Mouse (Mus musculus) thymus, postnatal 25 days (tissue): ENCODE results near the gene Garem2.

Source experiments
- DNase-seq: peaks from one replicate; pipeline ENCODE4 v3.0.0; 2022

Garem2 gene

DNA sequence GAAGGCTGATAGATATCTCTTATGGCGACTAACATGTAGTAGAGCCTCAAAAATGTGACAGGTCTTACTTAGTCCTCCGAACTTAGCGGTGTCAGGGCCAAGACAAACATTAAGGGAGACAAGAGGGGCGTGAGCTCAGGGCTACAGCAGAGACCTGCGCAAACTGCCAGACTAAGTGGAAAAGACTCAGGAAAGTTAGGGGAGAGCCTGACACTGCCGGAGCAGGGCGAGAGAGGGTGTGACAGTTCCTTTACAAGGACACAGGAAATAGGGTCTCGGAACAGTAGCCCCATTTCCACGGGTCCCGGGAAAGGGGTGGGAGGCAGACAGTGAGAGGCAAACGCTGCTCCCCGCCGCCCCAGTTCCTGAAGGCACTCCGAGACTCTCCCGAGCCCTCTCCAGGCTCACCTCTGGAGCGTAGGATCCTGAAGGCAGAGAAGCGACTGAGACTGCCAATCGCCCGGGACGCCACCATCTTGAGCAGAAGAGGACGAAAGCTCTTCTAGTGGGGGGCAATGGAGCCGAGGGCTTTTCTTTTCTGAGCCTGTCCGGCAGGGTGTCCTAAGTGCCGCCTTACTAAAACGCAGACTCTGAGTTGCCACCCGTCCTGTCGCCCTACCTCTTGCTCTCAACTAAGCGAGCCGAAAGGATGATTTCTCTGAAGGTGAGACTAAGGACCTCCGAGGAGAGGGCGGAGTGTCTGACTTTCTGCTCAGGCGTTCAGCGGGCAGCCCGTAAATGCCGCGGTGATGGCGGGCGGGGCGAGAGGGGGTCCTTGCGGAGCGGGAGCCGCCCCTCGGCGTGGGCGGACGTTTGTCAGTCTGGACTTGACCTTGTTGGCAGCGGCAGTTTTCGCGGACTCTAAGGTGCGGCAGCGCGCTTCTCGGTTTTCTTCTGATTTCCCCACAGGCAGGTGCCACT, 49.8 kb downstream of the Garem2 start, which contains the start of the genes Hadha and Hadhb:
TSS of gene Hadha (minus strand) at position 689 of the 921 bp plus-strand sequence.
TSS of gene Hadhb (plus strand) at position 775 of the 921 bp plus-strand sequence.
- peak; percentile 95 for DNase-seq

- DNase-seq = no peak
Observed at GRCm38 (mm10) chr5:30155395-30155792, 50.4 kb downstream of the Garem2 start.

DNA sequence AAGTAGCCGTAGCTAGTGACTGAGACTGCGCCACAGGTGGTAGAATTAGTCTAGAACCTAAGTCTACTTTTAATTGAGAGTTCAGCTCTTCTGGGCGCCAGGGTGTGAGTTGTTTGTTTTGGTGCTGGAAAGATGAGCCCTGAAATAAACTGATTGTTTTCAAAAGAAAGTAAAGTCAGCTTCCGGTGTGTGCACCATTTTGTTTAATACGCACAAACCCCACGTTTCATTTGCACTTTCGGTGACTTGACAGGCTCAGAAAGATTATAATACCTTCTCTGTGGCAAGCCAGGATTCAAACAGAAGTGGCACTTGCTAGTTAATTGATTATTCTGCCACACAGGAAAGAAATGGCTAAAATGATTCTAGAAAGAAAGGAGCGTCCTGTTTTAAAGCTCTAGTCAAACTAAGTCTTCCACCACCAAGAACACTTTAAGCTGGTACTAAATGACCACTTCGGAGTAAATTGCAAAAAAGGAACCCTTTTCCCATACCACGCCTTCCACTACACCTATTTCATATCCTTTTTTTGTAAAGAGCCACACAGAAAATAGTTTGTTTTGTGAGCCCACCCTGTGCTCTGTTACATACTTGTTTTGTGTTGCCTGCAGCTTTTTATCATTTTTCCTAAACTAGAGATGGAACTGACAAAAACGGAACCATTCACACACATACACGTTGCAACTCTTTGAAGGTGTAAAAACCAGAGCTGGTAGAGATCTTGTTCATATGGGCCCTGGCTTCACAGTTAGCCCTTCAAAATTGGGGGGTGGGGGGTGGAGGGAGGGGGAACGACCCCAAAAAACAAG, 51.1 kb downstream of the Garem2 start:
- DNase-seq = no peak

DNA sequence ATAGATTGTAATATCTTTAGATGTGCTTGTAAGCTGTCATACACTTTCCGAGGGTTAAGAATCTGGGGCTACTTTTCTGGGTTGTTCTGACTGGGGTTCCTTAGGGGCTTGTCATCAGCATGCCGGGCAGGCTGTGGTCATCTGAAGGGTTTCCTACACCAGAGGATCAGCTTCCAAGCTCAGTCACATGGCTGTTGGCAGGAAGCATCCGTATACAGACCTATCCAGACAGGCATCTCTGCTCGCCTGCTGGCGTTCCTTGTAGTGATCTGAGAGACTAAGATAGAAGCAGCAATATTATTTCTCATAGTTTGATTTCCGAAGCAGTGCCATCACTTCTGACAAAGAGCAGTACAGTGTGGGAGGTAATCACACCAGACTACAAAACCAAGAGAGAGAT, 54.6 kb downstream of the Garem2 start:
- DNase-seq = no peak

DNA sequence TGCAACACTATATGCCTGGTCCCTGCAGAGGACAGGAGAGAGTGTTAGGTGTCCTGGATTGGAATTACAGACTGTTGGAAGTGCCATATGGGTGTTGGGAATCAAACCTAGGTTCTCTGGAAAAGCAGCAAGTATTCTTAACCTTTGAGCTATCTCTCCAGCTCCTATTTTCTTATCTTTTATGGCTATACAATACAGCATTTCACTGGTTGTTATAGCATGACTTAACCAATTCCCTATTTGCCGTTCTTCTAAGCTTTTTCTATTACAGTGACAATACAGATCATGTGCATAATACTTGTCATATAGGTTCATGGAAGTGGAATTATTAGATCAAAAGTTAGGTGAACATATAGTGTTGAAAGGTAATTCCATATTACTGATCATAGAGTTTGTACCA, 56.9 kb downstream of the Garem2 start:
- no peak for DNase-seq

DNA sequence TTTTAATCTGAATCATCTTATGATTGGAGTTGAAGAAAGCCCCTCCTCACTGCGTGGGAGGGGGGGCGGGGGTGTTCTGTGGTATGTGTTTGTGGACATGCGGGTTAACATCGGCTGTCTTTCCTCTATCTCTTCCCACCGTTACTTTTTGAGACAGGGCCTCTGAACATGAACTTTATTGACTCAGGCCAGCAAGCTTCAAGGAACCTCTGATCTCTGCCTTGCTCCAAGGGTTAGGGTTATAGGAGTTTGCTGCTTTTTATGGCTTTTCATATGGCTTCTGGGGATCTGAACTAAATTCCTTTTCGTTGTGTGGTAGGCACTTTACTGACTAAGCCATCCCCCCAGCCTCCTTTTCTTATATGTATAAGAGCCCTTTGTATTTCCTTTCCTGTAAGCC, 57.4 kb downstream of the Garem2 start:
- no peak for DNase-seq

GRCm38 (mm10) chr5:30165234-30165946, 60.4 kb downstream of the Garem2 start:
- no peak for DNase-seq
